Mouse (Mus musculus): ENCODE results near the gene G6pc. TPM values are rescaled to one million over a fixed set of nuclear protein-coding genes. Genes with fewer than 3 reads are reported as not detected.
A peak's percentile ranks its signal among the peaks of the same experiment; 100 is the strongest.
"Not testable (repeated sequence)": the region's sequence is repeated elsewhere in the genome, so short reads cannot be mapped to it uniquely, and the experiment has no call there.

G6pc gene
- total RNA-seq, 2 experiments from 2014 or later: not detected

DNA sequence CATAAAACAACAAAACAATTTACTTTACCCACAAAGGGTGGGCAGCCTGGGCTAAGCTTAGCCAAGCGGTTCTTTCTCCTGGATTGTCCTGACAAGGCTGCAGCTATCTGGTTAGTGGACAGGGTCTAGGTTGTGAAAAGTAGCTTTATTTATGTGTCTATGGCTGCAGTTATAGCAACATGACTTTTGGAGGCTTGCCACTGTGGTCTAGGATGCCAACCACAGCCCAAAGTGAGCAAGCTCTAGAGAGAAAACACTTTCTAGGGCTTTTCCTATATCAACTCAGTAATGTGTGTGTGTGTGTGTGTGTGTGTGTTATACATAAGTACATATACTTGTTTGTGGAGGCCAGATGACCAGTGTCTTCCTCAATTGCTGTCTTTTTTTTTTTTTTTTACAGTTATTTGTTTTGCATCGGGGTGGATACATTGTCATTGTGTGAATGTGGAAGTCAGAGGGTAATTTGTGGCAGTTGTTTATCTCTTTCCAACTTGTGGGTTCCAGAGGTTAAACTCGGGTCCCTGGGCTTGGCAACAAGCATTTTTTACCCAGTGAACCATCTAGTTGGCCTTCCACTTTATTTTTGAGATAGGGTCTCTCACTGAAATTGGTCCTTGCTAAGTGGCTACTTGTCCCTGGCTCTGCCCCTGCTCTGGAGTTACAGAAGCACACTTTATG, 9.7 kb upstream of the G6pc start:
- no peak for DNase-seq

DNA sequence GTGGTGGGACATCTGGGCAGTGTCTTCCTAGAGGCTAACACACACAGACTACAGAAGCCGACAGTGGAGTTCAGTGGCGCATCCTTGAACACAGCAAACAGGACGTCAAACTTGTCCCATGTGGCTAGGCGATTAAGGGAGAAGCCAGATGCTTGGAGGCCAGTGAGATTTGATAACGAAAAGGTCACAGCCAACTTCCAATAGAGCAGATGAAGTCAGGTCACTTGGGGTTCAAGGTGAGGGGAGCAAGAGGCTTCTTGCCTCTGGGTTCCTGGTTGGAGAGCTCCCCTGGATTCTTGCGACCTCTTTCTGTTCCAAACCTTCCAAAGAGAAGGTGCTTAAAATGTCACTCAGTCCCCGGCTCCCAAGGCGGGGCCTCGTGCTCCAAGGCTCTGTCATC, 7.6 kb upstream of the G6pc start:
- DNase-seq: peak; percentile 28 to 35

DNA sequence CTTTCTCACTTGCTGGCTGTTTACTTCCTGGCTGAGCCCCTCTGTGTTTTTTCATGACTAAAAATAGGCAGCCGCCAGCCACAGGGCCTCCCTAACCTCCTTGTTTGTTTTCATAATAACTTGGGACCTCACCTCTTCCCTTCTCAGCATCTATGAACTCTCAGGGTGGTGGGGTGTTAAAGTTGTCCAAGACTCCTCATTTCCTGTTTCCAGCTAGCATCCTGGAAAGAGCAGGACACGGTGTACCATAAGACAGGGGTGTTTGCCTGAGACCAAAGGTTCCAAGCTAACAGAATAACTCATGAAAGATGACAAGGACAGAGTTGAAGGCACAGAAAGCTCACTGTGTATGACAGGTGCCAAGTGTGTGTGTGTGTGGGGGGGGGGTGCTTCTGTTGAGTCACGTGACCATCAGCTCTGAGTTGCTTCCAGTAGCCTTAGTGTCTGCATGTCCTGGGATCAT, 6.7 kb upstream of the G6pc start:
- peak; percentile 40 to 65 for DNase-seq

DNA sequence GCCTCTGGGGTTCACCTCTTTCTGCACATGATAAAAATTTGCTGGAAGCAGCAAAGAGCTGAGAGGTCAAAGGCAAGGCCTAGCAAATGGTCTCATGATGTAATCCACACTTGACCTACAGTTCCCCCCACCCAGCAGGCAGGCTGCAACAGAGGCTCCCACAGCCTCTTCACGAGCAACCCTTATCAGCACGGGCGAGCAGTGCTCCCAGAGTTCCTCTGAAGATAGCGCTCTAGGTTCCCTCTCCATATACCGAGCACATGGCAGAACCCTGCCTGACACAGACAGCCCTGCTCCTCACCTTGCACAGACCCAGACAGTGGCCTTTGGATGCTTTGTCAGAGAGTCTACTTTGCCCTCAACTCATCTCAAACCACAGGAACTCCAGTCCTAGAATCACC, 2.8 kb upstream of the G6pc start:
- no peak for DNase-seq

DNA sequence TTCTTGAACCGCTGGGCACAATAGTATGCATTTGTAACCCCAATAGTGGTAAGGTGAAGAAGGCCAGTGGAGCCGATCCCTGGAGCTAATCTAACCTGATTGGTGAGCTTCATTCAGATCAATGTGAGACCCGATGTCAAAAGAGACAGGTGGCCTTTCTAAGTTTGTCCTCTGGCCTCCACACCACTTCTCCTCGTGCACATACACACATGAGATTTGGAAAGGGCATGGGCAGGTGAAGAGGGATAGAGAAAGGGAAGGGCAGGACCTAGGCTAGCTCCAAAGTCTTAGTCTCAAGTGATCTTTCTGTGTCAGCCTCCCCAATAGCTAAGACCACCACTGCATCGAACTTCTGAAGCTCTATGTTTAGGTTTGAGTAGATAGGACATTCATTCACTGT, 2.8 kb downstream of the G6pc start:
- no peak for DNase-seq

DNA sequence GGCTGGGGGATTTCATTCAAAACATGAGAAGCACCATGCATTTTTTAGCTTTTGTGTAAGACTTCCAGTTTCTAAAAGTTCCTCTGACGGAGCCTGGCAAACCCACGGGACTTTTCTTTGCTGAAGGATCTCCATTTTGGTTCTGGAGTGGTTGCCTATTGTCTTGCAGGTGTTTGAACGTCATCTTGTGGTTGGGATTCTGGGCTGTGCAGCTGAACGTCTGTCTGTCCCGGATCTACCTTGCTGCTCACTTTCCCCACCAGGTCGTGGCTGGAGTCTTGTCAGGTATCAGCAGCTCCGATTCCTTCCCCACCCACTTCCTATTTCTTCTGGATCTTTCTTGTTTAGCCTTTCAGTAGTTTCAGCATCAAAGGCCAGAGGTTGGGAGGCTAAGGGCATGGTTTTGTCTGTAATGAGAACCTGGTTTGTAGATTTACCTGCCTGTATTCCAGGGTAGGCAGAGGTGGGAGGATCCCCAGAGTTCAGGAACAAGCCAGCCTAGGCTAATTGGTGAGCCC, 7.1 kb downstream of the G6pc start:
- no peak for DNase-seq

DNA sequence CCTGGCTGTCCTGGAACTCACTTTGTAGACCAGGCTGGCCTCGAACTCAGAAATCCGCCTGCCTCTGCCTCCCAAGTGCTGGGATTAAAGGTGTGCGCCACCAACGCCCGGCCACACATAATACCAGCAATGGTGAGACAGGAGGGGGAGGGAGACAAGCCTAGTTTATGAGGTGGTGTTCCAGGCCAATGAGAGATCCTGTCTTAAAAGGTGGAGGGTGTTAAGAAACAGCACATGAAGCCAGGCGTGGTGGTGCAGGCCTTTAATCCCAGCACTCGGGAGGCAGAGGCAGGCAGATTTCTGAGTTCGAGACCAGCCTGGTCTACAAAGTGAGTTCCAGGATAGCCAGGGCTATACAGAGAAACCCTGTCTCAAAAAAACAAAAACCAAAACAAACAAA, 10.8 kb downstream of the G6pc start:
- DNase-seq: not testable (repeated sequence)

DNA sequence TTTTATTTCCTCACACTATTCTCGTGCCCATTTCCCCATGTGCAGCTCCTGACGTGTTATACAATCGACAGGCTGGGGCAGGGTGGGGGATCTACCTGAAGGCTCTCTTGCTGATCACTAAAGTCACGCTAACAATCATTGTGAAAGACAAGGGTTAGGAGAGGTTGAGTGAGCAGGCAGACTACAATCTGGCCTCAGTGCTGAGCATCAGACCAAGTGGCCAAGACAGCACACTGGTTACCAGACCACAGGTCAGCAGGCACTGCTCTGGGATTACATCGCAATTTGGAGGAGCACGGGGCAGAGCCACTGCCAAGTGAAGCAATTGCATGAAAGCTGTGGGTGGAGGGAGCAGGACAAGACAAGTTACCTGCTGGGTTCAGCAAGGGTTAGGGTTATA, 11.6 kb downstream of the G6pc start:
- no peak for DNase-seq

DNA sequence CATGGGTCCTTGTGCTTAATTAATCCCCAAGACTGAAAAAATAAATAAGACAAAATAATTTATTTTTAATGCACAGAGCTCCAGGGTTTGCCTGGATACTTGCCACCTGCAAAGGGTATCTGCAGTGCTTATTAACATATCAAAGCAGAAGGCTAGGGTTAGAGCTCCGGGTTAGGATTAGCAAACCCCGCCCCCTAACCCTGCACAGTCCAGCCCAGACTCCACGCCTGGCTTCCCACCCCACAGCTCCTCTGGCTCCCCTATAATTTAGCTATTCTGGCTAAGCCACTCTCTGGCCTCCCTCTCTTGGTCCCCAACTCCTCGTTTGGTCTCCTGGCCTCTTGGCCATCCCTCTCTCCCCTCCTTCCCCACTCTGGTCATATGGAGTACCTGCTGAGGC, 14.5 kb downstream of the G6pc start:
- DNase-seq: no peak

DNA sequence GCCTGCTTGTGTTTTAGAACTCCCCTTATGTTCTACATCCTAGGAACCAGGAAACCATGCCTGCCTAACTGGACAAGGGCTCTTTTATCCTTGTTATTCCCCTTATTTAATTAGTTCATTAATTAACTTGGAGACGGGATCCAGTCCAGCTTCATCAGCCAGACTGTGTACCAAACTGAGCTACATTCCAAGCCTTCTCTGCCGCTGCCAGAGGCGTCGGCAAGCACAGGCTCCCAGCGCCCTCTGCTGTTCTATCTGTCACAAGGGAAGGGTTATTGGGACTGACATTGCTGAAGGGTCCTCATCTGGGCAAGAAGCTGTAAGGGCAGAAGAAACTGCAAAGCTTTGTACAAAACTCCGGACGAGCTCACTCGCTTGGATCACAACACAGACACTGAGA, 27.7 kb downstream of the G6pc start:
- DNase-seq: peak; percentile 69 to 85

DNA sequence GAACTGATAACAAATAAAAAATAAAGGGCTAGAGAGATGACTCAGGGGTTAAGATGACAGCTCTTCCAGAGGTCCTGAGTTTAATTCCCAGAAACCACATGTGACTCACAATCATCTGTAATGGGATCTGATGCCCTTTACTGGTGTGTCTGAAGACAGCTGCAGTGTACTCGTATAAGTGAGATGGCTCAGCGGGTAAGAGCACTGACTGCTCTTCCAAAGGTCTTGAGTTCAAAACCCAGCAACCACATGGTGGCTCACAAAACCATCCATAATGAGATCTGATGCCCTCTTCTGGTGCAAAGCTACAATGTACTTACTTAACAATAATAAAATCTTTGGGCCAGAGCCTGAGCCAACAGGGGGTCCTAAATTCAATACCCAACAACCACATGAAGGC, 47.9 kb downstream of the G6pc start:
- no peak for DNase-seq

DNA sequence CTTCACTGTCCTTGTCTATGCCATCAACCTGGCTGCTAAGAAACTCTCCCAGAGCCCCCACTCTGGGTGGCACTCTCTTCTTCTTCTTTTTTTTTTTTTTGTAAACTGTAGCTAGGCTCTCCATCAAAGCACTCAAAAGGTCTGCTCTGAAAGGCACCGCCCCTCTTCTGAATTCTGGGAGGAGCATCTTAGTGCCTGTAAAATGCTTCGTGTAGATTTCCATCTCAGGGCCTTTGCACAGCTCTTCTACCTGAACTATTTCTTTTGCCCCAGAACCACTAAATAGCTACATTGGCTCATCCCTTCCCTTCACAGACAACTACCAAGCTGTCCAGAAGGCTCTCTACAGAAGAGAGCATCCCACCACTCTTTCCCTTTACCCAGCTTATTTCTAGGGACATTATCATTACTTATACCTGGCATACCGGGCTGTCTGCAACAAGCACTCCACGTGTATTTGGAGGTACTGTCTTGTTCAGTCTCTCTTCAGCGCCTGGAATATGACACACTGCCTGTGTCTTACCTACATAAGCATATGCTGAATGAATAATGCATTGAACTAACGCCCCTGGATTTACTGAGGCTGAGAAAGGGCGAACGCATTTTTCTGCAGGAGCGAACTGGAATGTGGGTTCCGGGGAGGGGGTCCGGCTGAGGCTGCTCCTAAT, 49.2 kb downstream of the G6pc start:
- DNase-seq: no peak

DNA sequence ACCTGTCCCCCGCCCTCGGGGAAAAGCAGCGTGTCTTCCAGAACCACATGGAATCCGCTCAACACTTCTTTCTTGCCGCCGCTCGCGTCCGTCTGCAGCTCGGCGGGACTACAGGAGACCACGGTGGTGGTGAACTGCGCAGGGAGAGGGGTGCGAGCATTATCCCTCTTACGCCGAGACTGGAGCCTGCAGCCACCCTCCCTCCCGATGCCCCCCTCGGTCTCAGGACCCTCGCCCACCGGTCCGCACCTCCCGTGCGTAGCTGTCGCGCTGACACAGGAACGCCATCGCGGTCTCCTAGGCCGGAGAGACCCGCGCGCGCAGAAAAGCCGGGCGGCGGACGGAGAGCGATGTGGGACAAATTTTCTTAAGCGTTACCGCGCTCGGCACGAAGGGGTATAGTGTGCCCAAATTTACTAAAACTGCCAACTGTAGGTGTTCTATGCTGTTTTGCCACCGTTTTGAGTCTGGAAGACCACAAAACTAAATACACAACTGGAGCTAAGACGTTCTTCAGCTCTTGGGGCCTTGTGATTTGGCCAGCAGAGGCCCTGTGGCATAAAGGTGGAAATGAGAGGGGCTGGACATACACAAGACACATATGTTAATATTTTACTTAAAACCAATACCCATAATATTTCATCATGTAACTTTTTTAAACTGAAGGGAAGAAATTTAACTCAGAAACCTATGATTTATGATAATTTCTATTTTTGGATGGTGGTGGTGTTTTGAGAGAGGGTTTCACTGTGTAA, 49.9 kb downstream of the G6pc start, which contains the start of gene Aarsd1:
Gene Aarsd1 (minus strand): TSS at position 515 of the 755 bp plus-strand sequence.
- DNase-seq: peak; percentile 90 to 95

DNA sequence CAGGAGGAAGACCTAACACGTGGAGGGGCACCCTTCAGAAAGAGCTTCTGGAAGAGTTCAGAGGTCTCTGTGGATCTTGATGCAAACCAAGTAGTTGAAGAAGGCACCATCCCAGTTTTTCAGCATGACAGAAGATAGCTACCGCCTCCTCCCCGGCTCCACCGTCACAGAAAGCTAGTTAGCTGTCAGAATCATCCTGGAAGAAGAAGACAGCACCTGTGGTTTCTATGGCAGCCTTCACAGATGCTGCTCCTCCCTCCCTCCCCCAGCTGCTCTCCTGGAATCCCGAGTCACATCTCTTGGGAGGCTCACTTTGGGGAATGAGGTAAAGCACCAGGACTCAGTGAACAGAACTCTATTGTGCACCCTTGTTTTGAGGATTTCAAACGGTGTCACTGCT, 51.6 kb downstream of the G6pc start:
- DNase-seq: no peak

DNA sequence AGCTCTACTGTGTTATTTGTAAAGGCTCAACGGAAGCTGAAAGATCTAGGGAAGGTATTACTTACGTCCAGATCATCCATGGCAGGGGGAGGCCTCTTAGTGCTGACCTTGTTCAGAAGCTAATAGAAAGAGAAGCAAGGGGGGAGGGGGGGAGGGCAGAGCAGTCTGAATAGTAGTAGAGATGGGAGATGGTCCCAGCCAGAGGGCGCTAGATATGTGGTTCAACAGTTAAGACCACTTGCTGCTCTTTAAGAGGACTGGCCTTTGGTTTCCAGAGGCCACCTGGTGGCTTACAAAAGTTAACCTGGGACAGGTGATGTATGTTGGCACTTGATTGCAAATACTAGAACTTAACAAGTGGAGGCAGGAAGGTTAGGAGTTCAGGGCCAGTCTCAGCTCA, 52.2 kb downstream of the G6pc start:
- no peak for DNase-seq

DNA sequence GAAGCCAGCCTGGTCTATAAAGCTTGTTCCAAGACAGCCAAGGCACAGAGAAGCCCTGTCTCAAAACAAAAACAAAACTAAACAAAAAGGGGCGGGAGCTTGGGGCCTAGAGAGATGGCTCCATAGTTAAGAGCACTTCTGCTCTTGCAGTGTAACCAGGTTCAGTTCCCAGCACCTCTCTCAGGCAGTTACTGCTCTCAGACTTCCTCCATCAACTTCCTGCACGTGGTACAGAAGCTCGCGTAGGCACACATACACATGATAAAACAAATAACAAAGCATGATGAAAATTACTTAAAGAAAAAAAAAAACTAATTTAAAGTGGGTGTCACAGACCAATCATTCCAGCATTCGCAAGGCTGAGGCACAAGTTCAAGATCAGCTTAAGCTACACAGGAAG, 52.8 kb downstream of the G6pc start:
- DNase-seq: no peak

DNA sequence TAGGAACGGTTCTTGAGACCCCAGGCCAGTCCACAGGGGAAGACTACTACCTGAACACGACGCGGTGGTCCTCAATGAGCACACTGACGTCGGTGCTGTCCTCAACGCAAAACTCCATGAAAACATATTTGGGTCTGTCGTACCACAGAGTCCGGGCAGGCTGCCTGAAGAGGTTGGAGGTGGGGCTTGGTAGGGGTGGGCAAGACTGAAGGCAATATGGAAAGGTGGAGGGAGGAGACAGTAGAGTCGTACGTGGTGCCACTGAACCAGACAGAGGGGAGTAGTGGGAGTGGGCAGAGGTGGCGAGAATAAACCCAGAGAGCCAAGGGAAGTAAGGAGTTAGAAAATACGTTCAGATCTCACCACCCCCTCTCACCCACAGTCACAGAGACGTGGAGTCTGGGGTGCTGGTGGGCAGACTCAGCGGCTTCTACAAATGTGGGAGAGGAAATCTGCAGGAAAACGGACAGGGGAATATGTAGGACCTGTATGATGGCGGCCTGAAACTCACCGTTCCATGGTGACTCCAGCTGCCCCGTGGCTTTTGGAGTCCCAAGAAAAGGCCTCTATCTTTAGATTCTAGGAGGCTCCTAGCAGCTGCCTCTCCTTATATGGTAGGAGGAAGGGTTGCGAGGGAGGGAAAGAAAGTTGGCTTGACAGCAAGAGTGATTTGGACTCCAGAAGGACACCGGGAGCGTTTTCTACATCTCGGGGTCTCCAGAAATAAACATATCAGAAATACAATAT, 56.9 kb downstream of the G6pc start, which contains the start of gene Gm27029:
Gene Gm27029 (minus strand): TSS at position 692 of the 747 bp plus-strand sequence.
- DNase-seq: peak; percentile 21 to 51

DNA sequence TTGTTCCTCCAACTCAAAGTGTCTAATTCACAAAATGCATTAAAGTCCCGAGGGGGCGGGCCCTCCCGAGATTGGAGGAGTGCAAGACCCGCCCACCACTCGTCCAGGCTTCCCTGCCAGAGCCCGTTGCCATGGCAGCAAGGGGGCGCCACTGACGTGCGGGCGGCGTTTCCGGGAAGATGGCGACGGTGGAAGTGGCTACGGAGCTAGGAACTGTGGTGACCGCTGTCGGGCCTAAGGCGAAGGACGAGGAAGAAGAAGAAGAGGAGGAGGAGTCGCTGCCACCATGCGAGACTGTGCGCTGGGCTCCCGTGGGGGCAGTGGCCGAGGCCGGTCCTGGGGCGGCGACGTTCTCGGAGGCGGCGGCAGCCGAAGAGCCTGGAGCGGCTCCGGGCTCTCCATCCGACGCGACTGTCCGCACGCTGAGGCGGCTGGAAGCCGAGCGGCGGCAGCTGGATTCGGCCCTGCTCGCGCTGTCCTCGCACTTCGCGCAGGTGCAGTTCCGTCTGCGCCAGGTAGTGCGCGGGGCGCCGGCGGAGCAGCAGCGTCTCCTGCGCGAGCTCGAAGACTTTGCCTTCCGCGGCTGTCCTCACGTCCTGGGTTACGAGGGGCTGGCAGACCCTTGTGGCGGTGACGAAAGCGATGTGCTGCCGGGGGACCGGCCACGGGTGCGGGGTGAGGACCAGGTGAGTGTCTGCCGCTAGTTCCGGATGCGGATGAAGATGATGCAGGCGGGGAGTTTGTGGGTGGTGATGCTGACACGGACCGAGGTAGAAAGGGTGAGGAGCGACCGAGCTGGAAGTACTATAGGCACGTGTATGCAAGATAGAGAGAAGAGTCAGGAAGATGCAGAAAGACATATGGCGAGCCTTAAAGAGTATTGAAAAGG, 57.8 kb downstream of the G6pc start, which contains the start of the genes Rundc1 and Ptges3l:
Gene Rundc1 (plus strand): TSS at position 161 of the 889 bp plus-strand sequence.
Gene Ptges3l (minus strand): TSS at position 409 of the 889 bp plus-strand sequence.
- DNase-seq: peak; percentile 98 to 99

DNA sequence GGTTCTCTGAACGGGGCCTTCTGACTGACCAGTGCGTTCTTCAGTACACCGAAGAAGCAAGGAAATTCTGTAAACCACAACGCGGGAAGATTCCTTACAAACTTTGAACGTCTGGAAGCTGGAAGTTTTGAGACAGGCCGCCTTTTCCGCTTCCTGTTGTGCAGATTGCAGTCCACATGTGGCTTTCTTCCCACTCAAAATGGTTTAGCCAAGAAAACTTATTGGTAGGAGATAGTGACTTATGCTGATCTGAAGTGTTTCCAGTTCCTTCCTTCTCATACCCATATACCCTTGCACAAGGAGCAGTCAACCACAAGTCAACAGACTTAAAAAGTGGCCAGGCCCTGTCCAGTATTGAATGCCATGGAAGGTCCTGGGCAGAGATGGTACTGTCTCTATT, 58.8 kb downstream of the G6pc start:
- no peak for DNase-seq

Measured in heart, adult 18-20 months (tissue).